Mouse (Mus musculus): ENCODE data around the gene Cnot8.
A peak's percentile ranks its signal among the peaks of the same experiment; 100 is the strongest.

The Cnot8 gene

DNA sequence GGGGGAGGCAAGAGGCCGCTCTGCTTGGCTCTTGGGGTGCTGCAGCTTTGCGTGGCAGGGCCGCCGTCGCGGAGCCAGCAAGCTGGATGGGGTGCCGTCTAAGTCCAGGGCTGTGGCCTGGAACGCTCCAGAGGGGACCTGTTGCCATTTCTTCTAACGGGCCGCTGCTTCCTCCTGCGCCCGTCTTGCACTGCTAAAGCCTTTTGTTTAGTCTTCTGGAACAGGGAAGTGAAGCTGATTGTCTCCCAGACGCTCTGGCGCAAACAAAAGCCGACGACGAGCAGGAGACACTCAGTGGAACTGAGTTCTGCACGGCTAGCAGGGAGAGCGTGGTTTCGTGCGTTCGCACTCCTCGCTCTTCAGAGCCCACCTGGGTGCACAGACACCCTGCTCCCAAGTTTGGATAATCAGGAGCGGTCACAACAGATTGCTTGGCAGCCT lies 418 bp downstream of the Cnot8 start:
- DNase-seq (ENCODE audit: low read depth): no peak

DNA sequence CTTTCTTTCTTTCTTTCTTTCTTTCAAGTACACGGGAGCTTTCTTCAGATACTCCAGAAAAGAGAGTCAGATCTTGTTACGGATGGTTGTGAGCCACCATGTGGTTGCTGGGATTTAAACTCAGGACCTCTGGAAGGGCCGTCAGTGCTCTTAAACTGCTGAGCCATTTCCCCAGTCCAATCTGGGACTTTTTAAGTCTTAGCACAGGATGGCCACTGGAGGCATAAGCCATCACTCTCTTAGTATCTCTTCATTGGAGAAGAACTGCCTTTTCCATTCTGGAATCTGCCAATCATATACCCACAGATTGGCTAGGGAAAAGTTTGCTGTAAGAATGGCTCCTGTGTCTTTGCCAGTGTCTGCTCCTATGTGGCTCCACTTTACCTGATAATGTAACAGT lies 3.1 kb downstream of the Cnot8 start:
- no peak for DNase-seq (ENCODE audit: low read depth)

DNA sequence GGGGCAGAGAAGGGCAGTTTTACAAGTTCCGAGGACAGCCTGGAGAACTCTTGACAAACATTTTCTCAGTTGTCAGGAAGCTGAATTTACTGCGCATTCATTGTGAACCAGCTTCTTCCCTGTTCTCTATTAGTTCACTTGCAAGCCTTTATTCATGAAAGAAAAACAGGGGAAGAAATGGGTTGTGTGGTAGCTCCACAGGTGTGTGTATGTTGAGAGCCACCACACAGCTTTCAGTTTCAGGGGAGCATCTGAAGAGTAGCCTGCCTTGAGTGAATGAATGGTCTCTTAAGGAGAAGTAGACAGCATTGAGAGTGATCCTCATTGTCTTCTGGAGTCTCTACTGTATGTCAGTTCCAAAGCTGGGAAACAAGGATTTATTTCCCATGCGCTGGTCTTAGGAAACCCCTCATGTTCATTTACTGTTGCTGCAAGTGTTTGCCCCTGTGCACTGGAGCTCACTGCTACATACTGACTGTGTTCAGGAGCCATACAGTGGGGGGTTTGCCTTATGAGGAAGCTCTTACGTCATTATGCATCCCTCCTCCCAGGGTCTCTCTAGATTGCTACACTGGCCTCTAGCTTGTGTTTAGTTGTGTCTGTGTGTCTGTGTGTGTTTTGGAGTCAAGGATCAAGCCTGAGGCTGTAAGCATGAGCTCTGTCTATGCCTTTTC lies 3.8 kb downstream of the Cnot8 start:
- no peak for DNase-seq (ENCODE audit: low read depth)

DNA sequence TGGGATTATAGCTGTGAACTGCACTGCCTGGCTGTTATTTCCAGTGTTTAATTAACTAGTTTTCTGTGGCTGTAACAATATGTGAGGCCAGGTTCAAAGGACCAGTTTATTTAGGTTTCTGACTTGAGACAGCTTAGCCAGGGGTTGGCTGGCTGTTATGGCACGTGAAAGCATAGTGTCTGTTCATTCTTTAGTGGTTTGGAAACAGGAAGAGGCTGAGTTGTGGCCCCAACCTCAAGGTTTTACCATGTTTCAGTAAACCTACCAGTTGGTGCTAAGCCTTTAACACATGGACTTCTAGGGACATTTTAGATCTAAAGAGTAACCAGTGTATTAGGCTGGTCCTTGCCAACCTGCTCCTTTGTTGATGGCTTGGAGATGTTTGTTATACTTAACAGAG lies 12.6 kb downstream of the Cnot8 start:
- DNase-seq (ENCODE audit: low read depth): no peak

DNA sequence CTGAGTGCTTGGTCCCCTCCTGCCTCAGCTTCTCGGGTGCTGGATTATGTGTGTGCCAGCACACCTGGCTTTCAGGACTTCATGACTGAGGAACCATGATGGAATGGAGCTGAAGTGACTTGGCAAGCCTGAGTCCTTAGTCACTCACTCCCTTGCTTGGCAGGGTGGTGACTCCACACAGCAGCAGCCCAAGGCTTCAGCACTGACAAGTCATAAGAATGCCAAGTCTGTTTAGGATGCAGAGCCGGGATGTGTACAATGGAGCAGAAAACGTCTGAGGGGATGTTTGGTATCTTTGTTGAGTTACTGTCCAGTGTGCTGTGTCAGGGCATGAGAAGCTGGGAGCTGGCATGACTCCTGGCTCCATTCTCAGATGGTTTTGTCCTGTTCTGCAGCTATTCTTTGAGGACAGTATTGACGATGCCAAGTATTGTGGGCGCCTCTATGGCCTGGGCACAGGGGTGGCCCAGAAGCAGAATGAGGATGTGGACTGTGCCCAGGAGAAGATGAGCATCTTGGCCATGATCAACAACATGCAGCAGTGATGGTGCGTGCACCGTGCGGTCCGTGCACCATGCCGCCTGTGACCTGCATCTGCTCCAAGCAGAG lies 13.2 kb downstream of the Cnot8 start:
- DNase-seq (ENCODE audit: low read depth): no peak

DNA sequence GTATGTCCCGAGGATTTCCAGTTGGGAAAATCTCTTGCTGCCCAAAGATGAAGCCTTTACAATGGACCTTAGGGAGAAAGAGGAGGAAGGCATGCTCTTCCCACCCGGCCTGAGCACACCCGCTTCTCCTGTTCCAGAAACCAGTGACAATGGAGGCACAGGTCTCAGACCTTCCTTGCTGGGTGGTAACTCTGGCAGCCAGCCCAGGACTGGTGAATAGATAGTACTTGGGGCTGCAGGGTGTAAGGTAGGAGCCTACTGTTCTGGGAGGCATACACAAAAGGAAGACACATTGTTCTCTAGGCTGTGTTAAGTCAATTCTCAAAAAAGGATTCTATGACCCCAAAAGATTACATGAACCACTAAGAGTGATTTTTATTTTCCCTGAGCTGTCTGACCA lies 16.7 kb downstream of the Cnot8 start:
- no peak for DNase-seq (ENCODE audit: low read depth)

DNA sequence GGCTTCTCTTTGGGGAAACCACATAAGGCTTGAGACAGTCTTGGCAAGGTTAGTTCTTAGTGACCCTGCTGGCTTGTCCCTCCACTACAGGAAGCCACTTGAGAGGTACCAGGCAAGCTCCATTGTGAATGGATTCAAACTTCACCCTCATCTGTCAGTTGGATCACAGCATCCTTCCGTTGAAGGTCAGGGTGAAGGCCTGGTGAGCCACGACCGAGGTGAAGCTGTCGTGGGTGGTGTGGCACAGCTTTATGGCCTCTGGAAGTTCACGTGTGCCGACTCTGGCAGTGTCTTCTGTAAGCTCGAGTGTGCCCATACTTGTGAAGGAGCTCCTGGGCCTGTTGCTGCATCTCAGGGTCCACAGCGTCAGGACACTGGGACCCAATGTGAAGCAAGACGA lies 17.4 kb downstream of the Cnot8 start:
- DNase-seq (ENCODE audit: low read depth): no peak

DNA sequence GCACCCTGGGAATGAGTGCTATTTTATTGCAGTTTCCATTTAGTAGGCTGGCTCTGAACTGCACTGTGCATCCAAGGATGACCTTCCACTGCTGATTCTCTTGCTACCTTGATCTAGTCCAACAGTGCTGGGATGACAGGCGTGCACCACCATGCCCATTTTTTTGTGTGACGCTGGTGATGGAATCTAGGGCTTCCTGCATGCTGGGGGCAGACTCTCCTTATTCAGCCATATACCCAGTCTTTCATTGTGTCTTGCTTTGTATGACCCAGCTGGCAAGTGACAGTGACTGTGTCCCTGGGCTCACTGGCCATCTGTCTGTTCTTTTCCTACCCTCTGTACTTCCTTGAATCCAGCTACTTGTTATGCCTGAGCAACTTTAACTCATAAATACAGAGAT lies 19.8 kb downstream of the Cnot8 start:
- no peak for DNase-seq (ENCODE audit: low read depth)

DNA sequence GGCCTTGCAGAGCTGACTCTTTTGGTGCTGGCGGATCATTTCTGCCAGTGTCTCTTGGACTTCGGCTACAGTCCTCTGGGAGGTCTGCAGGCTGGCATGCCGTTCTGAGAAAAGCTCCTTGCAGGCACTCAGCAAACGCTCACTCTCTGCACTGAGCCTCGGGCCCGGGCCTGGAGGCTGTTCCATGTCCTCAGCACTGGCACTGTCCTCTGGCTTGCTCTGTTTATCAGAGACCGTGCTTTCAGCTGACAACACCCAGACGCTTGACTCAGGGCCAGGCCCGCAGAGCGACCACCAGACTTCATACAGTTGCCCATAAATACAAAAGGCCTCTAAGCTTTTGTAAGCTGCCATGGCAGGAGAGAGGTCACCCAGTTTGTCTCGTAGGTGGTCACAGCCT lies 21.1 kb downstream of the Cnot8 start:
- no peak for DNase-seq (ENCODE audit: low read depth)

DNA sequence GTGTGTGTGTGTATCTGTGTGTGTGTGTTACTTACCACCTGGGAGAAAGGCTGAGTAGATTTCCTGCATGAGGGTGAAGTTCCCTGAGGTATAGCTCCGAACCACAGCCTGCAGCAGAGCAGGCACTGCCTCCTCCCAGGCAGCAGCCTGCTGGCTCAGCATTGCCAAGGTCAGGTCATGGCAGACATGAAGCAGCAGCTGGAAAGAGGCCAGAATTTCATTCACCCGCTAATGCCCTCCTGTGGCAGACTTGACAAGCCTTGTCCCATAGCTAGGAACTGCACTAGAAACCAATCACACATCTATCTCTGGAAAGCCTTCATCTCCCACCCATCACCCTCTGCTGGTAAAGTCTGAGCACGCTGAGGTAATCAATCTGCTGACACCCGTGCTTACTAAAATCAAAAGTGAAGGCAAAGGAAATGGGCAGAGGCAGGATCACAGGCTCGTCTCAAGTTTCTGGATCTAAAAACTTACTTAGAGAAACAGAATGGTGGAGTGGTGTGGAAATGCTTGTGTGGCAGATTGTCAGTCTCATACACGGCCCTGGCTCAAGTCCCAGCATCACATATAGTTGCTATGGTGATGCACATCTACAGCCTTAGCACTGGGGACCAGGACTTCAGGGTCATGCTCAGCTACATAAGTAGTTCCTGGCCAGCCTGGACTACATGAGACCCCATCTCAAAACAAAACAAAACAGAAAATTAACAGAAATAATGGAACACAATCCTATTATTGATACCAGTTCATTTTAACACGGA lies 22.6 kb downstream of the Cnot8 start:
- no peak for DNase-seq (ENCODE audit: low read depth)

DNA sequence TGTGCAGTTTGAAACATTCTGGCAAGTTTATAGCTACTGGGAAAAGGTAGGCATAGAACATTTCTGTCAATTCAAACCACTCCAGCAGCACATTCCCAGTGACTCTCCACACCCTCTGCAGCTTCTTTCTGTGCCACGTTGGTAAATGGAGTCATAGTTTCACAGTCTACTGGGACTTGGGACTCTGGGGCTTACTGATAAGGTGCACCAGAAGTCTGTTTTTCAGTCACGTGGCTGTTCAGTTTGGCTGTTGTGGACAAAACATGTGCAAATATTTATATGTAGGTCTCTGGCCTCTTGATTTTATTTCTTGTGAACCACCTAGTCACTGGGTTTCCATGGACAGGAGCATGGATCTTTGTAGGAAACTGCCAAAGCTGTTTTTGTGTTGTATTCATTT lies 23.6 kb downstream of the Cnot8 start:
- no peak for DNase-seq (ENCODE audit: low read depth)

DNA sequence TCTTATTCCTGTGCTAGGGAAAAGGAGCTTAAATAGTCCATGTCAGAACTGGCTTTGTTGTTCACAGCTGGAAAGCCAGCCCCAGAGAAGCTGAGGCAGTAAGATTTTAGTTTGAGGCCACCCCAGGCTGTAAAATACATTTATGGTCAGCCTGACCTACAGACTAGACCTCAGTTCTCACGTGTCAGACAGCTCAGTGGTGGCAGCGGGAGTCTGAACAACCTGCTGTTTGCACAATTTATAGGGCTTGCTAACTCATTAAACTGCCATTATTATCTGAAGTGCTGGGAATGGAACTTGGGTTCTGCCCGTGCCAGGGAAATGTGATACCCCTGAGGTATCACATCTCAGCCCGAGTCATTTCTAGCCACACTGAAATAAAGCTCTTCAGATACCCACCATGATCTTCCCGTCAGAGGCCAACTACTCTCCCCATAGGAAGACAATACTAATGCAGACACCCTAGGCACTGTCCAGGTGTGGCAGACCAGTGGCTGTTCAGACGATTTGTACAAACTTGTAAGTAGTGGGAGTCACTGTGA lies 25.4 kb downstream of the Cnot8 start:
- no peak for DNase-seq (ENCODE audit: low read depth)

DNA sequence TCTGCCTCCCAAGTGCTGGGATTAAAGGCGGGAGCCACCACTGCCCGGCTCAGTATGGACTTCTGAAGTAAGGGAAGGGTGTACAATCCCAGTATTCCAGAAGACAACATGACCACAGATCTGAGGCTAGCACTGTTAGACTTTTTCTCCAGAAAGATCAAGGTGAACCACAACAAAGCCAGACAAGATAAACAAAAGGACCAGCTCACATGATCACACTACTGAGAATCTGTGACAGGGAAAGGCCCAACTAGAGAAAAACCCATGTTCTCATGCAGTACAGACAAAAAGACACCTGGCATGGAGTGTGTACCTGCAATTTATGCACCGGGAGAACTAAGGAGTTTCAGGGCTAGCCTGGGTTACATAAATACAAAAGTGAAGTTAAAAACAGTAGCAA lies 28.1 kb downstream of the Cnot8 start:
- no peak for DNase-seq (ENCODE audit: low read depth)

DNA sequence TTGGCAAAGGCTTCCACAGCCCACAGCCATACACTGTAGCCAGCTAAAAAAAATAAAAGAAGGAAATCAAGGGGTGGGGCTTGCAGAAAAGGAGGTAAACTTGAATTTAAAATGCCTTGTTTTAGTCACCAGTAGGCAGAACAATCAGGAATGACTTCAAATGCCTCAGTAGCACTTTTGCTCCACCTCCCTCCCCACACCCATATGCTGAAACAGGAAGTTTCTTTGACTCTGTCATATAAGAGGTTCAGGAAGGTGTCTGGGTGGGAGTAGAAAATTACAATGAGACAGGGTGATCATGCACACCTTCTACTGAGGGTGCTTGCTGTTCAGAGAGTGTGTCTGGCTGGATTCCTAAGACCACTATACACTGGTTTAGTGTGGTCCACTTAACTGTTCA lies 30.9 kb downstream of the Cnot8 start:
- no peak for DNase-seq (ENCODE audit: low read depth)

DNA sequence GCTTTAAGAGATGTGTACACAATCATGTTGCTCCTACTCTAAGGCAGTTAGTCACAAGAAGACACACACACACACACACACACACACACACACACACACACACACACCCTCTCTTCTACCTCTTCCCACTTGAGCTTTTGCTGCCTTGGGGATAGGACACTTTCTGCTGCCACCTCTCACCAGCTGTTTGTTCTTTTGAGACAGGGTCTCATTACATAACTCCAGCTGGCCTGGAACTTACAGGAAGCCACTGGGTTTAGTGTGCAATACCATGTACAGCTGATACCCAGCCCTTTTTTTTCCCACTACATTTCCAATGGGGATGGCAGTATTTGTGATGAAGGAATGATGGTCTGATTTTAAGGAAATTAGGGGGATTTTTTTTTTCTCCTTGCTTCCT lies 31.3 kb downstream of the Cnot8 start:
- no peak for DNase-seq (ENCODE audit: low read depth)

DNA sequence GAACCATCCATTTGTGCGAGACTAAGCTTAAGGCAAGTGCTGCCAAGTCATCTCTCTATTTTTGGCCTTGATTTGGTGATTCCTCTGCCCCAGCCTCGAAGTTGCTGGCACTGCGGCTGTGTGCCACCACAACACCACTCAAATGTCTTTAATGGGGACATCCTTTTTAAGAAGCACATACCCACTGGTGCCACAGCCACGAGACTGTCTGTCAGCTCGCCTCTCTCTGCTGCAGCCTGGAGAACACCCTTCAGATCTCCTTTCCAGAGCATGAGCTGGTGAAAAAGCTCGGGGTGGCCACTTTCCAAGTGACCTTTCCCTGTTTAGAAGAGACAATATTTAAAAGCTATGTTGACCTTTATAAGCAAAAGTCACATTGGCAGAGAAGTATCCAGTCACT lies 32.7 kb downstream of the Cnot8 start:
- DNase-seq (ENCODE audit: low read depth): no peak

DNA sequence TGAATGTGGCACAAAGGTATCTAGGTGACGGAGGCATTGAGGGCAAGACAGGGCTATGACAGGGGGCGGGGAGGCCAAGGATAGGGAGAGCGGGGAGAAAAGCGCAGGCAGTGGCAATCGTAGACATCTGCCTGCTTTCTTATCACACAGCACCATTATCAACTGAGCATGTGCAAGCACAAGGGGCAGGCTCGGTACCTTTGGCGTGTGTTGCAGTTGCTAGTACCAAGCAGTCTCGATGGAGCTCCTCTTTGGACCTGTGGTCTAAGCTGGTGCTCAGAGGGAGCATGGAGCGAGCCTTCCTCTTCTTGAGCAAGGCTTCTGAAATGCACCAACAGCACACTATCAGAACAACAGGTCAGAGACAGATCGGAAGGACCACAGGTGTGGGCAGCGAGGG lies 34.9 kb downstream of the Cnot8 start:
- no peak for DNase-seq (ENCODE audit: low read depth)

DNA sequence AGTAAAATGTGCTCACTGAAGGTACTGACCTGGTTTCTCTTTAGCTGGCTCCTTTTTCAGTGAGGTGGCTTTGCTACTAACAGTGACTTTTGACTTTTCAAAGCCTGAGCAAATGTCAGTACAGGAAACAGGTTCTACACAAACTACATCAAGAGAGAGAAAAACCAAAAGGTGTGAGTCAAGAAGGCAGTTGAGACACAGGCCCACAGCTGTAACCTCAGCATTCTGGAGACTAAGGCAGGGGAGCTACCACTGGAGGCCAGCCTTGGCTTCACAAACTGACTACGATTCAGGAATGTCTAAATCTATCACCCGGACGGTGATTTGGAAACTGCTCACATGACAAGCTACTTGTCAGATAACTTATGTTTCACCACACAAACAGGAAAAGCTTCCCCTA lies 35.5 kb downstream of the Cnot8 start:
- DNase-seq (ENCODE audit: low read depth): no peak

DNA sequence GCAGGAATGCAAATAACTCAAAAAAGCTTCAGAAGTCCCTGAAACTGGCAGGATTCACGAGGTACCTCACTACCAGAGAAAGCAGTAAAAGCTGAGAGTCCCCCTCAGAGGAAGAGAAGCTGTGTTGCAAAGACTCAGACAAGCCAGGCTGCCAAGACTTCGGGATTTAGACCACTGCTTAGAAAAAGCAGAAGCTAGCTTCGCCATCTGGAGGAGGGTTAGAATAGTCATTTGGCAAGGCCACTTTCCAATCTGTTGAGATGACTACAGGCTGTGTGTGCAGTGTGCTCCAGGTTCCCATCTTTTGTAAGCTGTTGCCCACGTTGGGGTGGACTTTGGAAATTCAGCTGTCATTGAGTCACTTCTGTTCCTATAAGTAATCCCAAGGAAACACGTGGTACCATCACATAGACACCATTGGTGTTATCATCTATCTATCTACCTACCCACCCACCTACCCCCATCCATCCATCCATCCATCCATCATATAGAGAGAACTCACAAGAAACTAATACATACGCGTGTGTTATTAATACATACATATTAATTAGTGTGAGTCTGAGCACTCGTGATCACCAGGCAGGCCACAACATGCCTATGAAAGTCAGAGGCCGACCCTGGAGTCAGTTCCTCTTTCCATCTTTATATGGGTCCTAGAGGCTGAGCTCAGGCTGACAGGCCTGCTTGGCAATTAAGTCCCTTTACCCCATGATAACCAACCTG lies 39.9 kb downstream of the Cnot8 start:
- DNase-seq (ENCODE audit: low read depth): no peak

DNA sequence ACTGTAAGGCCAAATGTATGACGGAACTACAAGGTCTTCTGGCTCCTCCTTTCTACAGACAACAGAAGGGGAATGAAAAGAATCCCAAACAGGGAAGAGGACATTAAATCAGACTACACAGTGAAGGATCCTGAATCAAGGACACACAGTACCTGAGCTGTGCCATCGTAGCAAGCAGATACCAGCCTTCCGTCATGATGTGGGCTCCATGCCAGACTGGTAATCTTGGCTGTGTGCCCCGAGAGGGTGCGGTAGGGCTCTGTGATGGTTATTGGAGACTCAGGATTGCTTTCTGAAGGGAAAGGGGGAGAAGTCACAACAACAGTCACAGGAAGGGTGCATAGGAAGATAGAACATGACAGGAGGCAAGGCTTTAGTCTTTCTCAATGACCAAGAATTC lies 42.3 kb downstream of the Cnot8 start:
- no peak for DNase-seq (ENCODE audit: low read depth)

DNA sequence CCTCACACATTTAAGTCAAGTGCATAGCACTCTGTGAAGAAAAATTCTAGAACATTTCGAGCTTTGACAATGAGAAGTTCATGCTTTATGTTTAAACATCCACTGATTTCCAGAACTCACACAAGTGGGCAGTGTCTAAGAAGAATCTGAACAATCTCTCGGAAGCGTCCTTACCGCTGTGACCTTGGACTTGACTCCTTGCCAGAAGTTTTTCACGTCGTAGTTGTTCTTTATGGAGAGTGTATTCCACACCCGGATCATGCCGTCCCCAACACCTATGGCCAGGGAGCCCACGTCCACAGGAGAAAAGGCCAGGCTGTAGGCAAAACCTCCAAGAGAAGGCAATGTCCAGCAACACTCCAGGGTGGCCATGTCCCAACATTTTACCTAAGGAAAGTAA lies 51.5 kb downstream of the Cnot8 start:
- no peak for DNase-seq (ENCODE audit: low read depth)

DNA sequence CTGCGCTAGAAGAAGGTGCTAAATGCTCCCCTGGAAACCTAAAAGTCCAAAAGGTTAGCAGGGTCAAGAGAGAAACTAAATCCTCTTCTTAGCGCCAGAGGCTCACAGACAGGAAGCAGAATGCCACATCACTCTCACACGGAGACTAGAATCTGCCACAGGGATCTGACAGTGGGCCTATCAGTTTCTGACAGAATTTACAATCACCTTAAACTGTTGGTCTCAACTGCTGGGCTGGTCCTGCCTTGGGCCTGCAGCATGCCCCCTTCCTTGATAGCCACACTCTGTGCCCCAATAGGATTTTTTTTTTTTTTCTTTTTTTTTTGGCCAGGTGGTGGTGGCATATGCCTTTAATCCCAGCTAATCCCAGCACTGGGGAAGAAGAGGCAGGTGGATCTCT lies 52.9 kb downstream of the Cnot8 start:
- no peak for DNase-seq (ENCODE audit: low read depth)

DNA sequence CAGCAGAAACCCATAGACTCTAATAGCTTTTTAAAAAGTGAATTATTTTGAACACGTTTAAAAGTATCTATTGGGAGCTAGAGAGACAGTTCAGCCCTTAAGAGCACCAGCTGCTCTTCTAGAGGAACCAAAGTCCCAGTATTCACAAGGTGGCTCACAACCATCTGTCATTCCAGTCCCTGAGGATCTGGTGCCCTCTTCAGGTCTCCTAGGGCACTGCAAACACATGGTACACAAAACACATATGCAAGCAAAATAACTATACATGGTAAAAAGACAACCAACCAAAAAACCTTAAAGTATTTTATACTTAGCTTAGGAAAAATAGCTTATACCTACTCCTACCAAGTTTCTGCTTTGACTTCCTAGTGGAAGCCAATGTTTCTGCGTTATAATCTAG lies 61.1 kb downstream of the Cnot8 start:
- DNase-seq (ENCODE audit: low read depth): peak; percentile 22
